Mouse (Mus musculus) spleen, embryonic (tissue): Measurements from ENCODE around the gene 4921507P07Rik.
"Not testable (repeated sequence)": the region's sequence is repeated elsewhere in the genome, so short reads cannot be mapped to it uniquely, and the experiment has no call there.

Source experiments
- CTCF ChIA-PET: fragments of 350-600 bp; sonication (Branson Sonifier 250); formaldehyde crosslinking; loops from one replicate; lab custom pipeline; 2022; lab: Charles Lee

4921507P07Rik gene

DNA sequence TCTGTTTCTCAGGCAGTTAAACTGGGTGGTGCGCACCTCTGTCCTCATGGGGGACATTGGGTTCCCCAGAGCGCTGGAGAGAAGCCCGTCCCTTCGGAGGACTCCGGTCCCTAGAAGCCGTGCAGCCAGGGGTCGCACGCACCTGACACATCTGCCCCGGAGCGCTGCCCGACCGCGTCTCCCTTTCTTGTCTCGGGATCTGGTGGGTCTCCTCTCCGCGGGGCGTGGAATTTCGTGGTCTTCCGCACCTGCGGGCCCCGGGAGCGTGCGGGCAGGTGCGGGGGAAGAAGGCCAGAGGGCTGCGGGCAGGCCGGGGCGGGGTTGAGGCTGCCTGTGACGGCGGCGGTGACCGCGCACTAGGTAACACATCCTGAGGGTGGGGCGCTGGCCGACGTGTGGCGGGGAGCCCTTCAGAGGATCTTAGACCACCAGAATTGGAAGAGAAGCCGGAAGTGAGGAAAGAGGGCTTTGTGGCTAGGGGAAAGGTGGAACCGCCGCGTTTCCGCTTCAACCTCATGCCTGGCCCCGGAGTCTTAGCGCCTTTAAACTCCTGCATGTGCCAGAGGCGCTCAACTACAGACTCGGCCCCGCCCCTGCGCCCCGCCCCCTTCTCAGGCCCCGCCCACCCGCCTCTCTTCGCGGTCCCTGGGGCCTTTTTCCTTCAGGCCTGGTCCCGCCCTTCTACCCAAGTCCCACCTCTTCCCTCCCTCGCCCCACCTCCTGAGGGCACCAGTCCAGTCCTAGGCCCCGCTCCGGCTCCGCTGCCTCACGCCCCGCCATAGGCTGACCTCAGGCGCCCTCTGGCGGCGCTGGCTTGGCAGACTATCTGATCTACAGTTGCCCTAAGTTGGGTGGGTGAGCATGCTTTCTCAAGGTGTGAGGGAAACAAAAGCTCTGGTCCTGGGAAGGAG, at the start of gene 4921507P07Rik:
4921507P07Rik (minus strand) TSS at position 332 of the 911 bp plus-strand sequence.
- CTCF ChIA-PET = no interaction called here

DNA sequence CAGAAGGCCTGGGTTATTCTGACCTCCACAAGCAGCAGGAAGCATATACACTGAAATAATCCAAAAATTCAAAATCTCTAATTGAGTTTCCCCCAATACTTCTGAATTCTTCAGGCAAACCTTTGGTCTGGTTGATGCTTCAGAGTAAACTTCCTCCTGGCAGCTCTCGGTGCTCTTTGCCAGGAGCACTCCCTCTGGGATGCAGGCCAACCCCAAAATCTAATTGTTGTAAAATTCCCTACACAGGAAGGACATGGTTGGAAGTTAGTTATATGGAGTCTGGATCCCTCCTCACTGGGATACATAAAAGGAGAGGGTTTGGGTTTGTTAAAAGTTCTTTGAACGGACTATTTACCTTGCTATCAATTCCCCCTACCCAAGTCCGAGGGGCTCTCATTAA, 48.3 kb upstream of the 4921507P07Rik start:
- CTCF ChIA-PET = no interaction called here

DNA sequence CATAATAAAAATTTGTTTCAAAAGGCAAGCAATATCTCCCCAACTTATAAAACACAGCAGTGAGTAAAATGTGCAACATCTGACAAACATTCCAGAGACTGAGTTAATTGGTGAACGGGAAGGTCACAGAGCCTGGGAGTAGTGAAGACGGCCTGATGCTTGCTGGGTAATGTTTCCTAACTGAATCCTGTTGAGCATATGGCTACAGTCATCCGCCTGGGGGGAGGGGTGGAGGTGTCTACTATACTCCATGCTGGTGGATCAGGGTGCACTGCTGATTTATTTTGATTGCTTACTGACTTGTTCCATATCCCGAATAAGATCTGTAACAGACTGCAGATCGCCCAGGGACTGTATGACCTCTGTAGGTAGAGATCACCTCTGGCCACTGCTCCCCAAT, 45.5 kb upstream of the 4921507P07Rik start:
- CTCF ChIA-PET = no interaction called here

DNA sequence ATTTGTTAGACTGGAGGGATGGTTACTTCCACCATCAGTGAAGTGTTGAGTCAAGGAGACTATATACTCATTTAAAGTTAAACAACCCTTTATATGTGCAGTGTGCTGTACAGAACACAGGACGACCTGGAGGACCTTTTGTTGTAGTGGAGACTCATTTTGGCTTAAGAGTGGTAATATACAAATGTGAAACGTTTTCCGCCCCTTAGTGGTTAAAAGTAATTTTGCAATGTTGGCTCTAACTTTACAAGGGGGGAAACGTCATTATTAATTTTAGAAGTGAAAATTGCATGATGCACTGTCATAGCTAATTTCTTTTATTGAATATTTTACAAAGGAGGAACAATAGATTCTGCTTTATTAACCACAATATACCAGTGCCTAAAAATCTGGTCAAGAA, 43.9 kb upstream of the 4921507P07Rik start:
- CTCF ChIA-PET = no interaction called here

DNA sequence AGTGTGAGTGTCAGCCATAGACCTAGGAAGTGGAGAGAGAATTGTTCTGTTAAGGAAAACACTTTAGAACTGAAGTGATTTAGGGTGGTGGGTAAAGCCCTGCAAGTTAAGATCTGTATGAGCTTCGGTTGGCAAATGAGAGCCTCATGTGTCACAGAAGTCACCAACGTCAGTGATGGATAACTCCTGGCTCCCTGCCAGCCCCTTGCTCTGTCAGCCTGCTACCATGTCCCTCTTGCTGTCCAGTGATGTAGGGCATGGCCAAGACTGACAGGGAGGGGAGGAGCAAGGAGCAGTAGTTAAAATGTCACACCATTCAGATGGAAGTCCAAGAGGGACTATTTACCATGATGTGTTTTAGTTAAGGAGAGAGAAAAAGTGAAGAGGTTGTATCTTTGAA, 43.2 kb upstream of the 4921507P07Rik start:
- CTCF ChIA-PET = no interaction called here

DNA sequence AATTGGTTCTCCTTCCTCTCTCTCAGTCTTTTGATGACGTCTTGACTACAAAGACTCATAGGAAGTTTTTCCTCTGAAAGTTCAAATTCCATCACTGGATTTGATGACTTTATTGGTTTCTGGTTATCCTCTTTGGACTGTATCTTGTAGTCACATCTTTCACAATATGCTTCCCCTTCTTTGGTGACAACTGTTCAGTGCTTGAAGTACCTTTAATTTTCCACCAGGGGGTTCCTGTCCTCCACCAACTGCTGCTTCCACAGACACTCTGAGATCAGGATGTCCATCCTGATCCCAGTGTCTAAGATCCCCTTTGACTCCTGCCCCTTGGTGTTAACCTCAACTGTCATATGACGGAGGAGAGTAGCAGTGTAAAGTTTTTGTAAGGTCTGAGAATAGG, 29.7 kb upstream of the 4921507P07Rik start:
- CTCF ChIA-PET = not testable (repeated sequence)

DNA sequence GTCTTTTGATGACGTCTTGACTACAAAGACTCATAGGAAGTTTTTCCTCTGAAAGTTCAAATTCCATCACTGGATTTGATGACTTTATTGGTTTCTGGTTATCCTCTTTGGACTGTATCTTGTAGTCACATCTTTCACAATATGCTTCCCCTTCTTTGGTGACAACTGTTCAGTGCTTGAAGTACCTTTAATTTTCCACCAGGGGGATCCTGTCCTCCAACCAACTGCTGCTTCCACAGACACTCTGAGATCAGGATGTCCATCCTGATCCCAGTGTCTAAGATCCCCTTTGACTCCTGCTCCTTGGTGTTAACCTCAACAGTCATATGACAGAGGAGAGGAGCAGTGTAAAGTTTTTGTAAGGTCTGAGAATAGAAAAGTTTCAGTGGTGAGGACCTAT, 21.8 kb upstream of the 4921507P07Rik start:
- CTCF ChIA-PET = not testable (repeated sequence)

DNA sequence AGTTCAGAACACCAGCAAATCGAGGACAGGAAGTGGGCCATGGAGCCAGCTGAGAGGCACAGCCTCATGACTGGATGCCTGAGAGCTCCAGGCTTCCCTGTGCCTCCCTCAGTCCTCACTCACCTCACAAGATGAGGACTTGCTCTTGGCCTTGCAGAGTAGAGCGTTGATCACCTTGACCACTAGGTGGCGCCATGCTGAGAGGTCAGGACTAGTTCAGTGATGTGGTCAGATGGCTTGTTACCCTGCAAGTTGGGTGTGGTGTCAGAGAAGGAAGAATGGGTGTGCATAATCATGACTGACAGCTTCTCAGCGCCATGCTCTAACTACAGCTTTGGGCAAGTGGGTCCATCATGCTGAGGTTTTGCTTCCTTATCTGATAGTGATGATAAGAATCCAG, 5.2 kb upstream of the 4921507P07Rik start:
- CTCF ChIA-PET = interaction anchor here (1.1 kb wide), 1 partner anchor 39 kb away, joined by 3 read pairs; no protein-coding TSS in a partner anchor

DNA sequence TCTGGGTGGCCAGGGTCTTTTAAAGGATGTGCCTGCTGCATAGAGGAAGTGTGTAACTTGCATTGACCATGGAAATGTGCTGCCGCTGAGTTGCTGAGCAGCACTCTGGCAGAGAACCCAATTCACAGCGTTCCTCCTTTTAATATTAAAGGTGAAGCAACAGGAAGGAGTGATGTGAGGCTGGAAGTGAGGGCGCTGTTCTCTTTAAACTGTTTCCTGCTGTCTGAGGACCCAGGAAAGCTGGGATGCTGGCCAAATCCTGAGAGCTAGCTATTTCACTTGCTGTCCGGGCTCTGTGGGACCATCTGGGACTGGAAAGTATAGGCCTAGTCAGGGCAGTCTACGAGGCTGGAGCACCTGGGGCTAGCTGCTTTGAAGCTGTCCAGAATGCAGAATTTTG, 2.1 kb upstream of the 4921507P07Rik start:
- CTCF ChIA-PET = no interaction called here

DNA sequence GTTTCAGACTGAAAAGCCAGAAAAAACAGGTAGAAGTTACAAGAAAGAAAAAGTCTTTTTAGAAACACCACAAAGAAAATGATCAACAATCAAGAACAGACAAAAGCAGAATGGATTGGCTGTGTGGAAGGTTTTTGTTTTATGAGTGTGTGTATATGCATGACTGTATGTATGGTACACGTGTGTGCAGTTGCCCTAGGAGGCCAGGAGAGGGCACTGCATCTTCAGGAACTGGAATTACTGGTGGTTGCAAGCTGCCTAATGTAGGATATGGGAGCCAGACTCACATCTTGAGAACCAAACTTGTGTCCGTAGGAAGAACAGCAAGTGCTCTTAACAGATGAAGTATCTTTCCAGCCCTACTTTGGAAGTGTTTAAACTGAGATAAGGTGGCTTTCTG, 2.1 kb downstream of the 4921507P07Rik start:
- CTCF ChIA-PET = interaction anchor here (0.7 kb wide), 1 partner anchor 24 kb away, joined by 3 read pairs; no protein-coding TSS in a partner anchor

DNA sequence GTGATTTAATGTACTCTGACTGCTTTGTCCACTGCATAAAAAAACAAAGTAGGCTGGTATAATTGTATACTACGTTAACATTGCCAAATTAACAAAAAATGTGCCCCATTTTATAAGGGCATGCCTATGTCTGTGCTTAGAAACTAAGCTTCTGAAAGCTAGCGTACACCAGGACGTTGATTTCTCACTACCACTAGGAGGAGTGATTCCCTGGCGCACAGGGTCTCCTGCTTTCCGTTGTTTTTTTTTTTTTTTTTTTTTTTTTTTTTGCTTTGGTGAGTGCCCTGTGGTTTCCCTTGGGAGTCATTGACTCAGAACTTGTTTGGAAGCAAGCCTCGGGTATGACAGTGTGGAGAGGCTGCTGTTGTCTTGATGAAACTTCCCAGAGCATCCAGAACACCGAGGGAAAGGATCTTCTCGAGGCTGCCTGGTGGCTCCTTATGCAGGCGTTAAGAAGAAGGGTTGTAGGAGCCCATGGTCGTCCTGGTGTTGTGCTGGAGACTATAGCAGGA, 3.0 kb downstream of the 4921507P07Rik start:
- CTCF ChIA-PET = interaction anchor here (0.7 kb wide), 1 partner anchor 23 kb away, joined by 3 read pairs; no protein-coding TSS in a partner anchor

DNA sequence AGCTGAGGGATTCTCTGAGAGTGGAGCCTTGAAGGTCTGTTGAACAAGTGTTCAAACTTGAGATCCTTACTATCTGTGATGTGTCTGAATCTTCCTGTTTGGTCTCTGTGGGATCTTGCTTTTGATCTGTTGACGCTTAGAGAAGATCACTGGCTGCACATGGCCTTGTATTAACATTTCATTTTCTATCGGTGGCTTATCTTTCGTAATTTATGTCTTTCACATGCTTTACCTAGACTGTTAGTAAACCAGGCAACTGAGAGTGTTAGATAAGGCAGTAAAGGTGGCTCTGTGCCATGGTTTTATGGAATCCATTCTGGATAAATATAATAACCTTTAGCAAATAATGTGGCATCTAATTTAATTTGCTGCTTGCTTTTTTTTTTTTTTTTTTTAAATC, 6.2 kb downstream of the 4921507P07Rik start:
- CTCF ChIA-PET = no interaction called here

DNA sequence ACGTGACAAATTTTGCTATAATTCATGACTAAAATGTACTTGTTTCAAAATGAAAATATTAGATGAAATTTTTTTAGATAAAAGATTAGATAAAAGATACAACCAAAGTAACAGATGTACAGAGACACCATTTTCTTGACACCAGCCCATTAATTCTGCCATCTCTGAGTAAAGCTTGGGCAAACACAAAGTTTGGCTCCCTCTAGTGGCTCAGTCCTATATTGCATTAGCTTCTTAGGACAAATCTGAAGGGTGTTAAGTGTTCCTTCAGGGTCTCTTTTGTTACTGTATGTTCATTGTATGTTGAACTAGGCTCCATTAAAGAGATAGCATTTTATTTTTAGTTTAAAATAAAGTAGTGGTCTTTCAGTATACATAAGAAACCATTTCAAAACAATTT, 8.2 kb downstream of the 4921507P07Rik start:
- CTCF ChIA-PET = no interaction called here

DNA sequence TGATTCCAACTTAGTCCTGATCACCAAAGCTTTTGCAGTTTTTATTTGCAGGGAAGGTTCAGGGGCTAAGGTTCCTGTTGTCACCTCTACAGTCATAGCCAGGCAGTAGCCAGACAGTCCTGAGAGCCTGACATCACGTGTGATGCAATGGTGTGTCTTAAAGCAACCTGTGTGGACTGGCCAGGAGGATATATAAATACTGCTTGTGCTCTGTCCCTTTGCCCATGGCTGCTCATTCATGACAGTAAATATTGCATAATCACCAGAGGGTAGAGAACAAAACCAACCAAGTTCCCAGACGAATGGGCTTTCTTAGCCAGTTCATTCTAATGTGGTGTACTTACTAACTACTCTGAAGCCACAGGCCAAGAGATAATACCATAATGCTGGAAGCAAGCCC, 9.0 kb downstream of the 4921507P07Rik start:
- CTCF ChIA-PET = no interaction called here

DNA sequence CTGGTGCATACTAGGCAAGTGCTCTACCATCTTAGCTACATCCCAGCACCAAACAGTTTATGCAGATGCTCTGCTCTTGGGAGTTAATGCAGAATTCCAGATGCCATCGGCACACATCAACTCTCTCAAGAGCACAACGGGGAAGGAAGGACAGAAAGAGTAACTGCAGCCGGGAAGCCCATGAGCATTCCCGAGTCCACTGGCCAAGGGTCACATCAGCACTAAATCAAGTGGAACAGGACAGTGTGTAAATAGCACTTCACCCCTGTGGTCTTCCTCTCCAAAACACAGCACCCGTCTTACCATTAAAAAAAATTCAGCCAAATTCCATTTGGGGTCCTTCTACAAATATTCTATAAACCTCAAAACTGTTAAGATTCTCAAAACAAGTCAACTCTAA, 10.1 kb downstream of the 4921507P07Rik start:
- CTCF ChIA-PET = no interaction called here

DNA sequence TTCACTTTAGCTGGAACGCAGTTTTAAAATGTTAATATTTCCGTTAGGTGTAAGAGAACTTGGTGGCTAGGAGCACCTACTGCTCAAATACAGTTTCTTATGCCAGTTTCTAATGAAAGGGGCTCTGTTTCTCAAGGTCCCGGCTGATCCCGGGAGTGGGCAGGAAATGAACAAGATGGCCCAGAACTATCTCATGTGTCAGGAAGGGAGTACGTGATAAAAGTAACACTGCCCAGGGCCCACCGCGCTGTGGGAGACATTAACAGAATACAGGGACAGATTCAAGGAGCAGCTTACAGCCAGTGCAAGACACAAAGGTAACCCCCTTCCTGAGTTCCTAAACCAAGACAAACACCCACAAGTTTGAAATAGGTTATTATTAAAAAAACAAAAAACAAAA, 10.7 kb downstream of the 4921507P07Rik start:
- CTCF ChIA-PET = no interaction called here

DNA sequence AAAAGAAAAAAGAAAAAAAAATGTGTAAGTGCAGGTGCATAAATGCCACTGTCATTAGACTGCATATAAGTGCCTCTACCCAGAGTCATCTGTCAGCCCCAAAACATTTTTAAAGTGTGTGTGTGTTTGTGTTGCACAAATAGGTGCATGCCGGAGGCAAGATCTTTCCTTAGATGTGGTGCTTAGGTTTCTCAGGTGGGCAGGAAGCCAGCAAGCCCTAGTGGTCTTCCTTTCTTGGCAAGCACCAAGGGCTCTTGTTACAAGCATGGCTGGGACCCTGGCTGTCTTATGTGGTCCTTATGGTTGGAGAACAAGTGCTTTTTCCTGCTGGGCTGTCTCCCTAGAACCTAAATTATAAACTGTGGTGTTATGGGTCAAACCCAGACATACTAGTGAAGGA, 24.8 kb downstream of the 4921507P07Rik start:
- CTCF ChIA-PET = no interaction called here

DNA sequence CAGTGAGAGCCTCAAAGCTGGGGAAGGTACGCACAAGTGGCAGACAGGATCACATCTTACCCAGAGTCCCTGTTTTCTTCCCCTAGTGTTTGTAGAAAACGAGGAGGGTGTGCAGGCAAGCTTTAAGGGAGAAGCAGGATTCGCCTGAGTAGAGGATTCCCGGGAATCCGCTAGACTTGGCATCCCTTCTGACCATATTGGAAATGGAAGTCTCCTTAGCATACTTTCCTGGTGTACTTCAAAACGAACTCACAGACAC, 29.5 kb downstream of the 4921507P07Rik start:
- CTCF ChIA-PET = no interaction called here

DNA sequence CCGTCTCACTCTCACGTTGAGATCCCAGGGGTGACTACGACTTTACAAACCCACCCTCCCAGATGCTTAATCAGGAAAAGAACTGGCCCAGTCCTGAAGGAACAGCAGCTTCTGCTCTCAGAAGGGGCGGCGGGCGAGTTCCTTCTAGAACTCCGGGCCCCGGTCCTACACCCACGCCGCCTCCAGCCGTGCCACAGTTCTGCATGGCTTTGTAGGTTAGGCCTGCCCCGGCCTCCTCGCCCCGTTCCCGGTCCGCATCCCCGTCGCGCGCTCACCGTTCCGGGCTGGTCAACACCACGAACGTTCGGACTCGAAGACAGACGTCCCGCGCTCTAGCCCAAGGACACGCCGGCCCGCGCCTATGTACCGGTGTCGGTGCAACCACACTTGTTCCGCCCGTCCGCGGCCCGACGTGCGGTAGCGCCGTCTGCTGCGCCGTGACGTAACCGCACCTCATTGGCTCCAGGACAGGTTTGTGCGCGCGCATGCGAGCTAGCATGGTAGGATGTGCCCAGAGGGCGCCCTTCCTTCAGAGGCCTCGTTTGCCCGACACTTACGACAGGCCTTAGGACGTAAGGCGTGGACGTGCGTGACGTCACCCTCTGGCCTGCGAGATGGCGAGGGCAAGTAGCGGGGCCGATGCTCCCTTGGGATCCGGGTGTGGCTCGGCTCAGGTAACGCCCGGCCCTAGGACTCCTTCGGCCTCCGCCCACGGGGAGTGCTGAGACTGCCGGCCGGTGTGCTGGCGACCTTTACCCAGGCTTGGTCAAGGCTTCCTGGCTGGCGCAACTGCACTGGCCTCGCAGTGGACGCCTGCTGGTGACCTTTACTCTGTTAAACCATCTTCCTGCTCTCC, 30.1 kb downstream of the 4921507P07Rik start, which contains the start of gene Cycs:
Cycs (minus strand) TSS at position 398 of the 856 bp plus-strand sequence.
- CTCF ChIA-PET = no interaction called here

DNA sequence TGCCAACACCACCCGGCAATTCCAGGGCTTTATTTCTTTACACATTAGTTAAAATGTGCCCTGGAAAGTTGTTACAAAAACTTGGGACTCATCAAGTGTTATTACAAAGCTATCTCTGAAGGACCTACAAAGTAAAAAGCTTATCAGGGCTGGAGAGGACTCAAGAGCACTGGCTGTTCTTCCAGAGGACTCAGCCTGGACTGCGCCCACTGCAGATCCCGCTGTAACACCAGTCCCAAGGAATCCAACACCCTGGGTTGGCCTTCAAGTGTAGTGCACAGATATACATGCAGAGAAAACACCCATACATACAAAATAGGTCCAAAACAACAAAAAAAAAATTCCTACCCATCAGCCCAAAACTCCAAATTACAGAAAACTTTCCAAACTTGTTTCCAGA, 32.8 kb downstream of the 4921507P07Rik start:
- CTCF ChIA-PET = no interaction called here

DNA sequence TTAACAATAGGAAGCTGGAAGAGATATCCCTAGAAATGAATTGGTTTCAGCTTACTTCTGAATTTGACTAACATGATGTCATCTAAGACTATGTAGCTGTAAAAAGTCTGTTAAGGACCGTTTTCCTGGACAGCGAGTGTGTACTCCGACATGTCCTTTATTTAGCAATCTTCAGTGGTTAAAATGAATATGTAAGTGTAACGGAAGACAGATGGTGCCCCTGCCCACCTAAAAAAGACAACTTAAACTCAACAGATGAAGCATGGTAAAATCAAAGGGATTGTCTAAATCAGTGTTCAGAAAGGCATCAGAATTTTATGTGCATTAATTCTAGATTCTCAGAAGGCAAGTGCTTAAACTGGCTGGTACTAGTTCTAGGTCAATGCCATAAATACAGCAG, 34.0 kb downstream of the 4921507P07Rik start:
- CTCF ChIA-PET = interaction anchor here (0.6 kb wide), 1 partner anchor 39 kb away, joined by 3 read pairs; no protein-coding TSS in a partner anchor

DNA sequence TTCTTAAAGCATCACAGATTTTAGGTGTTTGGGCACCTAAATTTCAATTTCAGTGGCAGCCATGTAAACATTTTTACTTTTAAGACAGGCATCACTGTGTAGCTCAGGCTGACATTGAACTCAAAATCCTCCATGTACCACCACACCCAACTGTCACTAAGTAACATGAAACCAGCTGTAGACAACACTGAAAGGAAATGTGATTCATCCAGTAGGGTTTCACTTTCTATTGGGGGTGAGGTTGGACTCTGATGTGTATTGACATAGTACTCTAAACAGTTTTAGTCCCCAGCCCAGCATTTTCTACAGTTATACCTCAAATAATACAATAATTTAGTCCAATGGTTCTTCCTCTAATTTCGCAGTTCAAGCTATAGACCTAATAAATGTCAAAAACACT, 35.7 kb downstream of the 4921507P07Rik start:
- CTCF ChIA-PET = no interaction called here
